Mouse (Mus musculus) midbrain, embryonic 11.5 days (tissue): ENCODE results near the gene Abcd4. TPM values are rescaled to one million over a fixed set of nuclear protein-coding genes. Genes with fewer than 3 reads are reported as not detected.

Experiments
- ATAC-seq: fragments of 200-750 bp; cut with Nextera tagmentation; 2 replicates; pipeline ENCODE4 v1.8.0; 2017; ENCODE audit warnings: moderate TSS enrichment, moderate library complexity; ENCODE audit not compliant: low FRiP score
- DNase-seq: peaks from one replicate; pipeline ENCODE4 v3.0.0; 2015; ENCODE audit warnings: low spot score; ENCODE audit errors: missing footprints
- H3K27ac ChIP-seq: fragments of 300-500 bp; sonication (generic); 2 replicates; pipeline ENCODE4 v1.5.1; 2014; ENCODE audit warnings: low read depth, low read length
- H3K27me3 ChIP-seq: fragments of 300-500 bp; sonication (generic); 2 replicates; pipeline ENCODE4 v1.6.1; 2014; ENCODE audit warnings: mild to moderate bottlenecking, low read length, moderate library complexity, mixed read lengths; ENCODE audit not compliant: control insufficient read depth, insufficient read depth
- H3K36me3 ChIP-seq: fragments of 300-500 bp; sonication (generic); 2 replicates; pipeline ENCODE4 v1.6.1; 2014; ENCODE audit warnings: mild to moderate bottlenecking, low read length, moderate library complexity, mixed read lengths; ENCODE audit not compliant: control insufficient read depth, insufficient read depth
- H3K4me1 ChIP-seq: fragments of 300-500 bp; sonication (generic); 2 replicates; pipeline ENCODE4 v1.6.1; 2014; ENCODE audit warnings: low read length; ENCODE audit not compliant: control insufficient read depth, insufficient read depth
- H3K4me2 ChIP-seq: fragments of 300-500 bp; sonication (generic); 2 replicates; pipeline ENCODE4 v1.6.1; 2014; ENCODE audit warnings: mild to moderate bottlenecking, moderate library complexity
- H3K4me3 ChIP-seq: fragments of 300-500 bp; sonication (generic); 2 replicates; pipeline ENCODE4 v1.5.1; 2014; ENCODE audit warnings: low read depth, low read length
- H3K9ac ChIP-seq: fragments of 300-500 bp; sonication (generic); 2 replicates; pipeline ENCODE4 v1.6.1; 2014; ENCODE audit warnings: low read length
- H3K9me3 ChIP-seq: fragments of 300-500 bp; sonication (generic); 2 replicates; pipeline ENCODE4 v1.6.1; 2016; ENCODE audit warnings: low read length; ENCODE audit not compliant: control insufficient read depth
- WGBS: fragments of 180-500 bp; shearing (Covaris S2); extraction: QIAGEN DNeasy Blood & Tissue Kit; methylation state at CpG from one replicate; pipeline ENCODE4 v1.1.7; 2014; 5-methylcytosine and 5-hydroxymethylcytosine counted together
- polyA plus RNA-seq: library from polyadenylated mRNA; unstranded; fragments of >200 nt; fragmentation: Nextera tagmentation; extraction: Ambion mirVana; gene quantifications from 2 replicates; pipeline ENCODE4 v1.2.1, GENCODE M21; 2014

Gene Abcd4
- 6.4 and 7.6 TPM in 2 replicates for polyA plus RNA-seq

DNA sequence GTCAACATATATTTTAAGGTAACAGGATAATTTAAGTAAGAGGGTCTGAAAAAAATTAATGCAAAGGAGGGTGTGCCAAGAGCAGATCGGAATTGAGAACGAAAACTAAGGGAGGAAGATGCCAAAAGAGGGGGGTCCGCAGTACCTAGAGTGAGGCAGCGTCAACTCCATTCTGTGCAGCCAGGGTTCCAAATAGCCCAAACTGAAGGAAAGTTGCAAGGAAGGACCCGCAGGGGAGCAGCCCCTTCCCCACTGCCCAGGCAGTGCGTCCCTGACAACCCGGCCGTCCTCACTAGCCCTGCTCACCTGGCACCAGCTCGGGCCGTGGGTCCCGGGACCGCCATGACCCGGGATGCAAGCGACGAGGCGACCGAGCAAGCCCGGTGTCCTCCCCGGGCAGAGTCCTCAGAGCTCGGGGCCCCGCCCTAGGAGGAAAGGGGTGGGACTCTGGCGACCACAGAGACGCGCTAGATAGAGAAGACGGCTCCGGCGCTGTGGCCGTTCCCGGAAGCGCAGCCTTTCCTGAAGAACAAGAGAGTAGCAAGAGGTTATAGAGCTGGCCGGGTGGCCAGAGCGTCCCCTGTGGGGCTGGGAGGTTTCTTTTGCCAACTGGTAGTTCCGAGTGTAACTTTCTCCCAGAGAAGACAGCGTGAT, at the start of gene Abcd4:
Abcd4 (minus strand) TSS at position 437 of the 654 bp plus-strand sequence.
- Histone ChIP-seq H3K36me3 (no peaks in the 10 kb centered on the region), H3K9me3 (no peaks in the 10 kb centered on the region), H3K4me1 (no peaks in the 10 kb centered on the region; the same call in 1 of the 2 replicates), H3K9ac (peak within 1 kb of the TSS; percentile 78), H3K27ac (no peak within 1 kb of the TSS), H3K4me3 (peak within 1 kb of the TSS; percentile 62), H3K4me2 (peak within 1 kb of the TSS; percentile 49), H3K27me3 (no peaks in the 10 kb centered on the region)
- WGBS = under 1% methylated on average over 34 of the region's 34 CpGs
- ATAC-seq (peak; percentile 98), DNase-seq (peak; percentile 97)

GRCm38 (mm10) chr12:84653912-84654311, 36.7 kb upstream of the Abcd4 start:
- Histone ChIP-seq H3K27me3 (no peaks in the 10 kb centered on the region), H3K9ac (no peak overlapping the region), H3K27ac (no peak overlapping the region), H3K9me3 (no peaks in the 10 kb centered on the region), H3K36me3 (no peaks in the 10 kb centered on the region), H3K4me2 (no peak overlapping the region), H3K4me1 (no peaks in the 10 kb centered on the region), H3K4me3 (no peak overlapping the region)
- DNase-seq = peak; percentile 98
- 16% methylated on average over 3 of the region's 3 CpGs for WGBS
- ATAC-seq = no peak

GRCm38 (mm10) chr12:84650234-84650633, 33.0 kb upstream of the Abcd4 start:
- H3K4me2 ChIP-seq = no peak overlapping the region
- H3K27me3 ChIP-seq = no peaks in the 10 kb centered on the region
- whole genome bisulfite sequencing = 90% methylated on average over 13 of the region's 13 CpGs
- H3K4me1 ChIP-seq = no peaks in the 10 kb centered on the region
- H3K27ac ChIP-seq = no peak overlapping the region
- DNase-seq = peak; percentile 57
- no peak overlapping the region for H3K9ac ChIP-seq
- no peak overlapping the region for H3K4me3 ChIP-seq
- H3K36me3 ChIP-seq = no peaks in the 10 kb centered on the region
- no peaks in the 10 kb centered on the region for H3K9me3 ChIP-seq
- no peak for ATAC-seq

DNA sequence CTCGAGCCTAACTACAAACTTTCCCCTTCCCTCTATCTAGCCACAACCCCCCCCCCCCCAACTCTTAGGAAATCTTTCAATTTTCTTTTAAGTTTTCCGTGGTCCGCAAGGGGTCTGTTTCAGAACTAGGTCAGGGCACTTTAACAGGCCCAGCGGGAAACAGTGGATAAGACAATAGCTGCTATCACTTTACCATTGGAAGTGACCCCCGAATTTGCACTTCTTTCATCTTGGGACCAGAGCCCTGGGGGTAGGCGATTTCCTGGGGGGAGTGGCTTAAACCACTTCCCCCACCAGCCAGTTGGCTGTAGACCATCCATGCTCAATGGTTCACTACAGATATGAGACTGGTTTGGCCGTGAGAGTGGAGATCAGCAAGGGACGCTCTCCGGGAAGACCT, 23.4 kb upstream of the Abcd4 start, which contains the start of gene Vrtn:
Vrtn (plus strand) TSS at position 366 of the 400 bp plus-strand sequence.
- H3K4me3 ChIP-seq = no peak within 1 kb of the TSS
- H3K9ac ChIP-seq = no peak within 1 kb of the TSS
- DNase-seq = no peak
- ATAC-seq = no peak
- no peaks in the 10 kb centered on the region for H3K9me3 ChIP-seq
- H3K27me3 ChIP-seq = peaks cover 31% of the 10 kb centered on the region
- 5% methylated on average over 9 of the region's 9 CpGs for WGBS
- no peaks in the 10 kb centered on the region for H3K4me1 ChIP-seq
- H3K36me3 ChIP-seq = no peaks in the 10 kb centered on the region
- H3K27ac ChIP-seq = no peak within 1 kb of the TSS
- no peak within 1 kb of the TSS for H3K4me2 ChIP-seq

DNA sequence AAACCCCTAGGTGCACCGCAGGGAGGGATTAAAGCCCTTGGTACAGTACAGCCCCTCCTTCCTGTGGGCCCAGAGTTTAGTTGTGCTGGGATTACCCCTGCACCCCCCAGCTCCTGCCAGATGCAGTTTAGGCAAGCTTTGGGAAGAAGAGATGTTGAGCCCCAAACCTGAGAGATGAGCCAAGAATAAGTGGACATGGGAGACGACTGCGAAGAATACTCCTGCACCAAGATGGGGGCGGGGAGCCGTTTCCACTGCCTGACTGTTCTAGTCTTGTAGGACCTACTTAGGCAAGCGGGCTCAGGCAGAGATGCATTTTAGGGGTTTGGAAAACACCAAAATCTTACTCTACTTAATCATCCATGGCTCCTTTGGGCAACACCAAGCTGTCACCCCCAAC, 23.0 kb upstream of the Abcd4 start:
- DNase-seq (peak; percentile 83), ATAC-seq (no peak)
- Histone ChIP-seq H3K9ac (no peak overlapping the region), H3K27me3 (peaks cover 31% of the 10 kb centered on the region), H3K4me3 (no peak overlapping the region), H3K27ac (no peak overlapping the region), H3K4me2 (no peak overlapping the region), H3K9me3 (no peaks in the 10 kb centered on the region), H3K4me1 (no peaks in the 10 kb centered on the region), H3K36me3 (no peaks in the 10 kb centered on the region)
- WGBS = 13% methylated on average over 6 of the region's 6 CpGs

DNA sequence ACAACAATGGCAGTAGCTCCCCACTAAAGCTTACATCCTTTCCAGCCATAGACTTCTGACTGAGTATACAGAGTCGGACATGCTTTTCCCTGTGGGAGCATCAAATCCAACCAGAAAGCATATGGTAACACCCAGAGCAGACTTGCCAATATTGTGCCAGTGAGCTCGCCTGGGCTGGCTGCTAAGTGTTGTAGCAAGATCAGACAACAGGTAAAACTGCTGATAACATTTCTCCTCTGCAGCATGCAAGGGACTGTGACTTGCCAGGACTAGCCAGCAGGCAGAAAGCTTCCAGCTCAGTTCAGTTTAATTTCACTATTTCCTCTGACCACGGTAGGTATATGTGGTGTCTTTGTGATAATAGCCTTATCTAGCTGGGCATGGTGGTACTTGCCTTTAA, 14.7 kb upstream of the Abcd4 start:
- 76% methylated on average over 3 of the region's 3 CpGs for WGBS

DNA sequence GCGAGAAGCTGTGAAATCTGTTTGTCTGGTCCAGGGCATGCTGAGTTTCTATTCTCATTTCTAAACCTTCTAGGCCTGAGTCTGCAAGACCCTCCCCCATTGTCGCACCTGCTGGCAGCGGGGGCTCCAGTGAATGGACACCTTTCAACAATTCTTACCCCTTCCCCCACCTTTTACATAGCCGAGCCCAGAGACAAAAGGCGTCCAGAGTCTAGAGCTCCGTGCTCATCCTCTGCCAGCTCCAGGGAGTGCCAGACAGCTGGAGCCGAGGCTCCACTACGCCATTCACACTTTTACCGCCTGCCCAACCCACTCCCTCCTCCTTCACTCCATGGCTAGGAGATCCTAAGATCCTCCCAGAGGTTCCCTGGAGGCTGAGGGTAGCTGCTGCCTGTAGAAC, 7.9 kb upstream of the Abcd4 start:
- Histone ChIP-seq H3K27ac (no peak overlapping the region), H3K4me1 (peaks cover 5% of the 10 kb centered on the region)

More for the DNA sequence above, 14.7 kb upstream of the Abcd4 start:
- Histone ChIP-seq H3K9ac (no peak overlapping the region), H3K4me1 (no peaks in the 10 kb centered on the region), H3K27me3 (no peaks in the 10 kb centered on the region), H3K36me3 (no peaks in the 10 kb centered on the region), H3K27ac (no peak overlapping the region), H3K9me3 (no peaks in the 10 kb centered on the region), H3K4me3 (no peak overlapping the region), H3K4me2 (no peak overlapping the region)
- DNase-seq = no peak
- no peak for ATAC-seq

DNA sequence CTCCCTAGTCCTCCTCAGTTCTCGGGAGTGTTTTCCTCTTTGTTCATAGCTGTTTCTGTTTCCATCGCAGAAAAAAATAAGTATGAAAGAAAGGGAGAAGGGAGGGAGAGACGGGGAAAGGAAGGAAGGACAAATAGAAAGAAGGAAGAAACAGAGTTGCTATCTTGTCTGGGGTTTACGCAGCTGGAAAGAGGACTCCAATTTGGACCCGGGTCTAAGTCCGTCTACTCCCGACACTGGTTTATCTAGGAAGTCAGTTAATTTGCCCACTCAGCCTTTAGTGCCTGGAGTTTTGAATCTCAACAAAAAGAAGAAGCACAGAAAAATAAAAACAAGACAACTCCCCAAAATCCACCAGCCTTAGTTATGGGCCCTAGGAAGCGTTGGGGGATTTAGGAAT, 7.4 kb upstream of the Abcd4 start:
- Histone ChIP-seq H3K27ac (no peak overlapping the region), H3K4me2 (no peak overlapping the region)
- WGBS = 18% methylated on average over 8 of the region's 8 CpGs

More for the DNA sequence above, 7.9 kb upstream of the Abcd4 start:
- peak overlapping the region; percentile 22 for H3K4me2 ChIP-seq
- 0 out of 2 replicates have a peak overlapping the region, but pooled peaks have one; percentile 4 for H3K4me3 ChIP-seq
- H3K9ac ChIP-seq = peak overlapping the region; percentile 43; the same call in 1 of the 2 replicates
- peaks cover 2% of the 10 kb centered on the region; the same call in 1 of the 2 replicates for H3K27me3 ChIP-seq
- 1% methylated on average over 9 of the region's 9 CpGs for WGBS
- H3K9me3 ChIP-seq = no peaks in the 10 kb centered on the region
- H3K36me3 ChIP-seq = no peaks in the 10 kb centered on the region
- ATAC-seq (no peak), DNase-seq (peak; percentile 88)

GRCm38 (mm10) chr12:84620975-84621374, 3.8 kb upstream of the Abcd4 start:
- Histone ChIP-seq H3K4me1 (peaks cover 5% of the 10 kb centered on the region), H3K27me3 (peaks cover 2% of the 10 kb centered on the region; the same call in 1 of the 2 replicates), H3K36me3 (no peaks in the 10 kb centered on the region), H3K4me2 (no peak overlapping the region), H3K4me3 (no peak overlapping the region), H3K9ac (no peak overlapping the region), H3K27ac (no peak overlapping the region), H3K9me3 (no peaks in the 10 kb centered on the region)
- DNase-seq (peak; percentile 59), ATAC-seq (no peak)

More for the DNA sequence above, 7.4 kb upstream of the Abcd4 start:
- peaks cover 2% of the 10 kb centered on the region; the same call in 1 of the 2 replicates for H3K27me3 ChIP-seq
- H3K36me3 ChIP-seq = no peaks in the 10 kb centered on the region
- no peak overlapping the region for H3K4me3 ChIP-seq
- peaks cover 5% of the 10 kb centered on the region for H3K4me1 ChIP-seq
- DNase-seq = peak; percentile 82
- no peak overlapping the region for H3K9ac ChIP-seq
- no peak for ATAC-seq
- no peaks in the 10 kb centered on the region for H3K9me3 ChIP-seq
